Mouse (Mus musculus): ENCODE measurements around the gene Mbl2. TPM values are rescaled to one million over a fixed set of nuclear protein-coding genes. Genes with fewer than 3 reads are reported as not detected.
"Not testable (repeated sequence)": the region's sequence is repeated elsewhere in the genome, so short reads cannot be mapped to it uniquely, and the experiment has no call there.

The Mbl2 gene
- total and polyA plus RNA-seq, 2 experiments from 2014 or later, result not detected

DNA sequence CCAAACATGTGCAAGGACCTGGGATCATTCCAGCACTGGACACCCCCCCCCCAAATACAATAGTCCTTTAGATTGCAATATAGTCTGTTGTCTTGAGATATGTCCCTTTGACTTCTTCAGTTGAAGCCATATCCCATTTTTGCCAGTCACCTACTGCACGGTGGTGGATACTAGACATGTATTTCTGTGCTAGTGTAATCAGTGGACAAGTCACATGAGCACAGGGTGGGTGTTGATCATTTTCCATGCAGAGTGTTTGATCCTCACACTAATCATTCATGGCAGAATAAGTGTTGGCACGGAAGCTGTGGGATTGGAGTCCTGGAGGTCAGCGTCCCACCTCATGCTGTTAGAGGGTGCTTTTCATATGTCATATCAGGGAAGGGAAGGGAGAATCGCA is 26.9 kb upstream of the Mbl2 start:
- TF ChIP-seq CTCF (IDR thresholded peaks at IDR 0.05; ENCODE audit: low read depth) (no peak), EP300 (IDR thresholded peaks at IDR 0.05; ENCODE audit: low read depth) (no peak)
- H3K27me3 ChIP-seq (ENCODE audit: control insufficient read depth, insufficient read depth, low read length), result no peaks in the 10 kb centered on the region
- DNase-seq (ENCODE audit: low spot score) (no peak), ATAC-seq (ENCODE audit: insufficient read depth, low read depth) (no peak)
- WGBS, result 74% methylated on average over 4 of the region's 4 CpGs
- no peaks in the 10 kb centered on the region for H3K36me3 ChIP-seq (replicated peaks; ENCODE audit: control insufficient read depth, insufficient read depth, low read length)
- H3K27ac ChIP-seq (ENCODE audit: low read depth), result no peak overlapping the region
- no peak overlapping the region for H3K9ac ChIP-seq (replicated peaks; ENCODE audit: low read depth, low read length)
- no peak overlapping the region for H3K4me2 ChIP-seq (ENCODE audit: low read depth, low read length)
- H3K9me3 ChIP-seq (replicated peaks; ENCODE audit: control insufficient read depth, low read length), result no peaks in the 10 kb centered on the region
- H3K4me1 ChIP-seq (ENCODE audit: control insufficient read depth, insufficient read depth), result no peaks in the 10 kb centered on the region
- no peak overlapping the region for H3K4me3 ChIP-seq (ENCODE audit: low read depth, low read length)

DNA sequence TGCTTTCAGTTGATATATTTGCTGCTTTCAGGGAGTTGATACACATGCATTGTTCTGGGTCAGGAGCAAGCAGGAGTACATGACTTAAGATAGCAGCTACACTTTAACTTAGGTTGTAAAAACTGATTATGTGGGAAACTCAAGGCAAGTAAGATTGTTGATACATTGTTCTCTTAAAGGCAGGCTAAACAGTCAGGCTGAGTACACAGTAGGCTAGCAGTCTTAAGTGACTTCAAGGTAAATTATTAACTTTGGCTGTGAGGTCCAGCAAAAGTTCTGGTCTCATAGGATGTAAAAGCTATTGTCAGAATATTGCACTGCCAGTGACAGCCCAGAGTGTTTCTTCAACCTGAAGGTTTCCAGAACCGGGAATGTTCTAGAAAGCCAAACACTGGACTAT is 25.8 kb upstream of the Mbl2 start:
- Histone ChIP-seq H3K4me2 (ENCODE audit: low read depth, low read length) (no peak overlapping the region), H3K36me3 (replicated peaks; ENCODE audit: control insufficient read depth, insufficient read depth, low read length) (no peaks in the 10 kb centered on the region), H3K27me3 (ENCODE audit: control insufficient read depth, insufficient read depth, low read length) (no peaks in the 10 kb centered on the region), H3K4me3 (ENCODE audit: low read depth, low read length) (no peak overlapping the region), H3K9ac (replicated peaks; ENCODE audit: low read depth, low read length) (no peak overlapping the region), H3K27ac (ENCODE audit: low read depth) (no peak overlapping the region), H3K9me3 (replicated peaks; ENCODE audit: control insufficient read depth, low read length) (no peaks in the 10 kb centered on the region), H3K4me1 (ENCODE audit: control insufficient read depth, insufficient read depth) (no peaks in the 10 kb centered on the region)
- ATAC-seq (ENCODE audit: insufficient read depth, low read depth), result no peak
- no peak for DNase-seq (ENCODE audit: low spot score)
- WGBS, result 77% methylated on average over 1 of the region's 1 CpGs
- TF ChIP-seq CTCF (IDR thresholded peaks at IDR 0.05; ENCODE audit: low read depth) (no peak), EP300 (IDR thresholded peaks at IDR 0.05; ENCODE audit: low read depth) (no peak)

DNA sequence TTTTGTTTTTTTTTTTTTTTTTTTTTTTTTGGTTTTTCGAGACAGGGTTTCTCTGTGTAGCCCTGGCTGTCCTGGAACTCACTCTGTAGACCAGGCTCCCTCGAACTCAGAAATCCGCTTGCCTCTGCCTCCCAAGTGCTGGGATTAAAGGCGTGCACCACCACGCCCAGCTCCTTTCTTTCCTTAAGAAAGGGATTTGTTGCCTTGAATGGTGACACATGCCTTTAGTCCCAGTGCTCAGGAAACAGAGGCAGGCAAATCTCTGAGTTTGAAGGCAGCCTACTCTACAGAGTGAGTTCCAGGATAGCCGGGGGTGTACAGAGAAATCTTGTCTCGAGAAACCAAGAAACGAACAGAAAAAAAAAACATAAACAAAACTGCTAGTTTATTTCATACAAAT is 23.7 kb upstream of the Mbl2 start:
- H3K4me2 ChIP-seq (ENCODE audit: low read depth, low read length); H3K27me3 ChIP-seq (ENCODE audit: control insufficient read depth, insufficient read depth, low read length); H3K27ac ChIP-seq (ENCODE audit: low read depth); H3K9ac ChIP-seq (replicated peaks; ENCODE audit: low read depth, low read length); ATAC-seq (ENCODE audit: insufficient read depth, low read depth); H3K4me1 ChIP-seq (ENCODE audit: control insufficient read depth, insufficient read depth); H3K9me3 ChIP-seq (replicated peaks; ENCODE audit: control insufficient read depth, low read length); H3K4me3 ChIP-seq (ENCODE audit: low read depth, low read length); DNase-seq (ENCODE audit: low spot score); H3K36me3 ChIP-seq (replicated peaks; ENCODE audit: control insufficient read depth, insufficient read depth, low read length): not testable (repeated sequence)
- WGBS, result 87% methylated on average over 7 of the region's 8 CpGs

GRCm38 (mm10) chr19:30214026-30214425 is 18.7 kb upstream of the Mbl2 start:
- TF ChIP-seq EP300 (IDR thresholded peaks at IDR 0.05; ENCODE audit: low read depth) (no peak), CTCF (IDR thresholded peaks at IDR 0.05; ENCODE audit: low read depth) (no peak)
- no peak overlapping the region for H3K4me2 ChIP-seq (ENCODE audit: low read depth, low read length)
- no peaks in the 10 kb centered on the region for H3K4me1 ChIP-seq (ENCODE audit: control insufficient read depth, insufficient read depth)
- 28% methylated on average over 2 of the region's 2 CpGs for WGBS
- no peak overlapping the region for H3K27ac ChIP-seq (ENCODE audit: low read depth)
- no peak for ATAC-seq (ENCODE audit: insufficient read depth, low read depth)
- no peaks in the 10 kb centered on the region for H3K9me3 ChIP-seq (replicated peaks; ENCODE audit: control insufficient read depth, low read length)
- no peak for DNase-seq (ENCODE audit: low spot score)
- H3K9ac ChIP-seq (replicated peaks; ENCODE audit: low read depth, low read length), result no peak overlapping the region
- H3K4me3 ChIP-seq (ENCODE audit: low read depth, low read length), result no peak overlapping the region
- no peaks in the 10 kb centered on the region for H3K27me3 ChIP-seq (ENCODE audit: control insufficient read depth, insufficient read depth, low read length)
- H3K36me3 ChIP-seq (replicated peaks; ENCODE audit: control insufficient read depth, insufficient read depth, low read length), result no peaks in the 10 kb centered on the region

DNA sequence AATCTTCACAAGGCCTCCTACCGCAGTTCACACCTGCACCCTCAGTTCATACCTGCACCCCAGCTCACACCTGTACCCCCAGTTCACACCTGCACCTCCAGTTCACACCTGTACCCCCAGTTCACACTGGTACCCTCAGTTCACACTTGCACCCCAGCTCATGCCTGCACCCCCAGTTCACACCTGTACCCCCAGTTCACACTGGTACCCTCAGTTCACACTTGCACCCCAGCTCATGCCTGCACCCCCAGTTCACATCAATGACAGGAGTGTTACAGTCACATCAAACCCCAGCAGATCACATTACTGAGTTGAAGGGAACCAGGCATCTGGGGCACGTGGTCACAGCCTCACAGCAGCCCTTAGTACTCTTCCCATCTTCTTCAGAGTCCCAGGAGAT is 17.0 kb upstream of the Mbl2 start:
- H3K4me3 ChIP-seq (ENCODE audit: low read depth, low read length); H3K9me3 ChIP-seq (replicated peaks; ENCODE audit: control insufficient read depth, low read length); H3K36me3 ChIP-seq (replicated peaks; ENCODE audit: control insufficient read depth, insufficient read depth, low read length); H3K4me2 ChIP-seq (ENCODE audit: low read depth, low read length); H3K4me1 ChIP-seq (ENCODE audit: control insufficient read depth, insufficient read depth); ATAC-seq (ENCODE audit: insufficient read depth, low read depth); H3K9ac ChIP-seq (replicated peaks; ENCODE audit: low read depth, low read length); H3K27me3 ChIP-seq (ENCODE audit: control insufficient read depth, insufficient read depth, low read length); DNase-seq (ENCODE audit: low spot score); H3K27ac ChIP-seq (ENCODE audit: low read depth): not testable (repeated sequence)
- WGBS, result 56% methylated on average over 2 of the region's 2 CpGs

GRCm38 (mm10) chr19:30216186-30216585 is 16.6 kb upstream of the Mbl2 start:
- TF ChIP-seq CTCF (IDR thresholded peaks at IDR 0.05; ENCODE audit: low read depth) (no peak), EP300 (IDR thresholded peaks at IDR 0.05; ENCODE audit: low read depth) (no peak)

More at GRCm38 (mm10) chr19:30216186-30216585, 16.6 kb upstream of the Mbl2 start:
- Histone ChIP-seq H3K27ac (ENCODE audit: low read depth) (no peak overlapping the region), H3K4me3 (ENCODE audit: low read depth, low read length) (no peak overlapping the region), H3K4me1 (ENCODE audit: control insufficient read depth, insufficient read depth) (no peaks in the 10 kb centered on the region), H3K36me3 (replicated peaks; ENCODE audit: control insufficient read depth, insufficient read depth, low read length) (no peaks in the 10 kb centered on the region), H3K9me3 (replicated peaks; ENCODE audit: control insufficient read depth, low read length) (no peaks in the 10 kb centered on the region), H3K4me2 (ENCODE audit: low read depth, low read length) (no peak overlapping the region), H3K9ac (replicated peaks; ENCODE audit: low read depth, low read length) (no peak overlapping the region), H3K27me3 (ENCODE audit: control insufficient read depth, insufficient read depth, low read length) (no peaks in the 10 kb centered on the region)
- 65% methylated on average over 4 of the region's 4 CpGs for WGBS
- DNase-seq (ENCODE audit: low spot score) (no peak), ATAC-seq (ENCODE audit: insufficient read depth, low read depth) (no peak)

Measured in heart, postnatal 0 days (tissue).